Mouse (Mus musculus) left cerebral cortex, adult 2 months (tissue): ENCODE results near the gene Olfr111. TPM values are rescaled to one million over a fixed set of nuclear protein-coding genes. Genes with fewer than 3 reads are reported as not detected.
"Not testable (repeated sequence)": the region's sequence is repeated elsewhere in the genome, so short reads cannot be mapped to it uniquely, and the experiment has no call there.

ENCODE experiments used
- DNase-seq, 2 experiments: peaks; one replicate each; pipeline ENCODE4 v3.0.0; 2021 to 2022; ENCODE audit warnings: low spot score in 2 of 2, mixed read lengths in 1 of 2; ENCODE audit errors: extremely low spot score in 1 of 2
- H3K27ac ChIP-seq: fragments of 200-600 bp; 2 replicates; pipeline ENCODE4 v1.8.1; 2022
- H3K4me3 ChIP-seq: fragments of 200-600 bp; 2 replicates; pipeline ENCODE4 v1.8.1; 2022
- CTCF ChIP-seq: fragments of 200-600 bp; IDR thresholded peaks from 2 replicates; pipeline ENCODE4 v1.8.1; 2022; ENCODE audit warnings: antibody characterized with exemption, mild to moderate bottlenecking, moderate library complexity
- intact Hi-C: fragments of 180-260 bp; cut with DNase I; formaldehyde crosslinking; loops from one replicate; pipeline ENCODE4 v1.15.1; 2025
- long read RNA-seq, 2 experiments: library from polyadenylated mRNA; stranded (forward); transcript quantifications; one replicate each; pipeline ENCODE4 v2.0.0; 2021; ENCODE audit warnings: borderline mapping rate in 2 of 2
- total RNA-seq, 2 experiments: library from RNA; stranded (reverse); gene quantifications; 2 replicates each; pipeline ENCODE4 v1.2.3; 2021

The Olfr111 gene
- total RNA-seq: not detected
- long read RNA-seq, experiment 1: 0 reads
- long read RNA-seq, experiment 2: 0 reads

DNA sequence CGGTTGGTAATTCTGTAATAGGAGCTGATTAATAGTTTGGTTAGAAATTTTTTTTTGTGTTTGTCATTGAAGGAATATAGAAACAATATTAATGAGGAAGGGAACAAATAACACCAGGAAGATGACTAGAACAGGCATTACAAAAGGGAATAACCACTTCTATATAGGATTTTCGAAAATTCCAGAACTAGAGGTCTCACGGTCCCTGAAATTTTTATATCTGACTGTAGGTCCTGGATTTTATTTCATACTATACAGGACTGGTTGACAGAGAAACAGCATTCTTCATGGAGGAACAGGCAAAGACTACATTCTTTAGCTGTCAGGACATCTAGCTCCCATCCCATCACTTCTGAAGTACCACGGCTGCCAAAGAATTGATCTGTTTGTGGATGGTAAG, at the start of gene Olfr111:
TSS of gene Olfr111 (plus strand) at position 301 of the 400 bp plus-strand sequence.
- intact Hi-C loops: no loop called here
- no peak within 1 kb of the TSS for H3K4me3 ChIP-seq
- DNase-seq: no peak
- H3K27ac ChIP-seq: no peak within 1 kb of the TSS
- TF ChIP-seq CTCF: no peak

DNA sequence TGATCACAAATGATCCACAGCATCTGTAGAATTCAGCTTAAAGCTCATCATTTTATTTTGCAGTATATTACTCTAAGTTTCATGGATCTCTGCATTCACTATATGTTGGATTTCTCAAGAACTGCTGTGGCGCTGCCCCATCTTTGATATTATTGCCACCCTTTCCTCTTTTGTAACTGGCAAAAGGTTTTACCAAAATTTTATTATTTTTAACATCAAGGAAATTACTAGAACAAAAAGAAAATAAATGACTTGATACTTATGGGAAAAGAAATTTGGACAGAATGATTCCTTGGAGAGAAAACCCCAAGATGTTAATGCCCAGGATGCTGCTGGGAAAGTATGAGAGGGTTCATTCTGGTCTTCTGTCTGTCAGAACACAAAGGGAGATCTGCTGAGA, 49.2 kb upstream of the Olfr111 start, which contains the start of gene Olfr109:
TSS of gene Olfr109 (plus strand) at position 301 of the 400 bp plus-strand sequence.
- Histone ChIP-seq H3K27ac (no peak within 1 kb of the TSS), H3K4me3 (no peak within 1 kb of the TSS)
- DNase-seq: no peak
- no peak for TF ChIP-seq CTCF
- intact Hi-C loops: no loop called here

DNA sequence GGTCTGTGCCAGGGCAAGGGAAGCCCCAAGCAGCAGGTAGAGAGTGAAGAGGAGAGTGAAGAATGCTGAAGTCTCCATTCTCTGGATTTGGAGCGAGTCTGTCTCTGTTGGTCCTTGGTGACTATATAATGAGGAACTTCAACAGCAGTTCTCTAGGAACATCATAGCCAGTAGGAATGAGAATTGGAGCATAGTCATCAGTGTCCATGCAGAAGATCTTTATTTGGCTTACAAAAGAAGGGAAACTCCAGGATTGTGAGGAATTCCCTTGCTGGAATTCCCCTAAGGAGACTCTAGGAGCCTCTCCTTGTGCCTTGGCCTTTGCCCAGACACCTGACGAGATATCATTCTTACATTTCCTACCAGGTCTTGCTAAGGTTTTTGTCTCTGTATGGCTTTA, 24.4 kb upstream of the Olfr111 start, which contains the start of gene H2-M2:
TSS of gene H2-M2 (minus strand) at position 101 of the 400 bp plus-strand sequence.
- TF ChIP-seq CTCF: no peak
- intact Hi-C loops: no loop called here
- DNase-seq: no peak
- Histone ChIP-seq H3K4me3 (no peak within 1 kb of the TSS), H3K27ac (no peak within 1 kb of the TSS)

DNA sequence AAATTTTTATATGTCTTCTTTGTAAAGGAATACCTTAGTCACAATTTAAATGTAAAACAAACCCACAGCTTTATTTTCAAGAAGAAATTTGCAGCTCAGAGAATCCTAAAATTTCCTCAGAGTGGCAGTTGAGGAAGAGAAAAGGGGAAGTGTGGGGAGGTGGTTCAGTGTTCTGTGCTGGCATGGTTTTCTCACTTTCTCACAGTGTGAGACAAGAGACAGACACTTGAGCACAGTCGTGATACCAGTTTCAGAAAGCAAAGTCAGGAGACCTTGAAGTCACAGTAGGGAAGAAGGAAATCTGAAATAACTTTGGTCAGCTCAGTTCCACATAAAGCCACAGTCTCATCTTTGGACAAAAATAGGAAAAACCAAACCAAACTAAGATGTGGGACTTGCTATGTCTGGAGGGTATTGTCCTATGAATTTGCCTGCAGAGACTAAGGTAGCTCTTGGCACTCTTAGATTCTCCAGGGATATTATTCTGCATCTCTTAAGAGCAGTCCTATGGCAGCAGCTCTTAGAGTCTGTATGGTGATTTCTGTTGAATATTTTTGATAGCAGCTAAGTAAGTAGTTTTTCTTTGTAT, 15.8 kb upstream of the Olfr111 start, which contains the start of gene Olfr110:
TSS of gene Olfr110 (plus strand) at position 539 of the 589 bp plus-strand sequence.
- Histone ChIP-seq H3K27ac (no peak within 1 kb of the TSS), H3K4me3 (no peak within 1 kb of the TSS)
- DNase-seq: no peak
- no peak for TF ChIP-seq CTCF
- intact Hi-C loops: no loop called here

DNA sequence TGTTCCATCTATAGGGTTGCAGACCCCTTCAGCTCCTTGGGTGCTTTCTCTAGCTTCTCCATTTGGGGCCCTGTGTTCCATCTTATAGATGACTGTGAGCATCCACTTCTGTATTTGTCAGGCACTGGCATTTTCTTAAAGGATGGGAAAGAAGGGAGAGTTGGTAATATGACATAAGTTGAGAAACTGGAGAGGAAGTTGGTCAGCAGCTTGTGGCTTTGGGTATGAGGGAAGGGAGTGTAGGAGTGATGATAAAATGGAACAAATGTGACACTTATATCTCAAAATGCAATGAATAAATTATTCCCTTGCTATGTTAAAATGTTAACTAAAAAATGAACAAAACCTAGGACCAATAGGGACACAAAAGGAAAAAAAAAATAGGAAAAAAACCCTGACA, 16.8 kb downstream of the Olfr111 start:
- H3K27ac ChIP-seq, intact Hi-C loops, DNase-seq, H3K4me3 ChIP-seq: not testable (repeated sequence)

DNA sequence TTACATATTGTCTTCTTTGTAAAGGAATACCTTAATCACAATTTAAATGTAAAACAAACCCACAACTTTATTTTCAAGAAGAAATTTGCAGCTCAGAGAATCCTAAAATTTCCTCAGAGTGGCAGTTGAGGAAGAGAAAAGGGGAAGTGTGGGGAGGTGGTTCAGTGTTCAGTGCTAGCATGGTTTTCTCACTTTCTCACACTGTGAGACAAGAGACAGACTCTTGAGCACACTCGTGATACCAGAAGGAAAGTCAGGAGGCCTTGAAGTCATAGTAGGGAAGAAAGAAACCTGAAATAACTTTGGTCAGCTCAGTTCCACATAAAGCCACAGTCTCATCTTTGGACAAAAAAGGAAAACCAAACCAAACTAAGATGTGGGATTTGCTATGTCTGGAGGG, 17.6 kb downstream of the Olfr111 start:
- H3K4me3 ChIP-seq, intact Hi-C loops, DNase-seq, H3K27ac ChIP-seq: not testable (repeated sequence)

DNA sequence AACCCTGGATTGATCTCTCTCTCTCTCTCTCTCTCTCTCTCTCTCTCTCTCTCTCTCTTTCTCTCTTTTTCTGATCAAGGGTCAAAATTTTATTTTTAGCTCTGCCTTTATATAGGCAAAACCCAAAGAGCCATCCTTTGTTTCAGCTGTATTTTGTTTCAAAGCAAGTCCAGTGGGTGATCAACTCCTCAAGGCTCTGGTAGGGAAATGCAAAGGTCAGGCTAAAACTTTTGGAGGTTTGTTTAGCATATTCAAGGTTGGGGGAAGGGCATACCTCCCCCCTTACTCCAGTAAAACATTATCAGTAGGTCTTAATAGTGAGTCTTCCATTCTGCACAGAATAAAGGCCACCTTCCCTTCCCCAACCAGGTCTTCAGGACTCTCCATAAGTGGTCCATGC, 27.3 kb downstream of the Olfr111 start:
- H3K27ac ChIP-seq: no peak overlapping the region
- H3K4me3 ChIP-seq: no peak overlapping the region
- DNase-seq: no peak
- TF ChIP-seq CTCF: no peak
- intact Hi-C loops: no loop called here

DNA sequence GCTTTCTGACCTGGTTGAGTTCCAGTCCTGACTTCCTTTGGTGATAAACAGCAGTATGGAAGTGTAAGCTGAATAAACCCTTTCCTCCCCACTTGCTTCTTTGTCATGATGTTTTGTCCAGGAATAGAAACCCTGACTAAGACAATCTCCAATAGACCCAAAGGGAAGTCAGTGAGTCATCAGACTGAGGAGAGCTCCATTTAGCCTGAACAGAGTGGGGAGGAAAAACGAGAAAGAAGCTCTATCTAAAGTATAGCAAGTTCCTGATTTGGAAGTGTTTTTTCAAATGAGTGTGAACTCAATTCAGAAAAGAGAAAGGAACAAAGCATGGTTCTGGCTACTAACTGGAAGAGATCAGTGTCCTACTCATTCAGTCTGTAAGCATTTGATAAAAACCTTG, 30.6 kb downstream of the Olfr111 start:
- H3K4me3 ChIP-seq: not testable (repeated sequence)

DNA sequence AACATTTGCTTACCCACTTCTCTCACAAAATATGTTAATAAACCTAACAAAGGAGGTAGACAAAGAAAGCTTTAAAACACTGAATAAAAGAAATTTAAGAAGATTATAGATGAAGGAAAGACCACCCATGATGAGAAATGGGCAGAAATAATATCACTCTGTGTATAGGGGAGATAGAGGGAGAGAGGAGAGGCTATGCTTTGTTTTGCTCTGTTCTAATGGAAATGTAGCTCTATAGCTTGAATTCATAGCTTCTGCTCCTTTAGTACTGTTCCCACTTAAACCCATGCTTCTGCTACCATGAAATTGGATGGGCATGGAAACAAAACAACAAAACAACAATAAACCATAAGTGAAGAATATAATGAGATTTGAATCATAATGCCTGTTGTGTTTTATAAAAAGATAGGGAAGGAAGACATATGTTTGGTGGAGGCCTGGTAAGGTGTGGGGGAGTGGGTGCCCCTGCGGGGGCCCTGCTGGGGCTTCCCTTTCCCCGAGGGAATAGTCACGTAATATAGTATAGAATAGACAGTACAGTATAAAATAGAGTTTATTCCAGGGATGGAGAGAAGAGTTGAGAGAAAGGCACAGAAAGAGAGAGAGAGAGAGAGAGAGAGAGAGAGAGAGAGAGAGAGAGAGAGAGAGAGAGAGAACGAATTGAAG, 33.8 kb downstream of the Olfr111 start:
- Histone ChIP-seq H3K4me3 (no peak overlapping the region), H3K27ac (no peak overlapping the region)
- DNase-seq: no peak
- no peak for TF ChIP-seq CTCF
- intact Hi-C loops: no loop called here

More for the DNA sequence above, 30.6 kb downstream of the Olfr111 start:
- intact Hi-C loops, H3K27ac ChIP-seq, DNase-seq: not testable (repeated sequence)

DNA sequence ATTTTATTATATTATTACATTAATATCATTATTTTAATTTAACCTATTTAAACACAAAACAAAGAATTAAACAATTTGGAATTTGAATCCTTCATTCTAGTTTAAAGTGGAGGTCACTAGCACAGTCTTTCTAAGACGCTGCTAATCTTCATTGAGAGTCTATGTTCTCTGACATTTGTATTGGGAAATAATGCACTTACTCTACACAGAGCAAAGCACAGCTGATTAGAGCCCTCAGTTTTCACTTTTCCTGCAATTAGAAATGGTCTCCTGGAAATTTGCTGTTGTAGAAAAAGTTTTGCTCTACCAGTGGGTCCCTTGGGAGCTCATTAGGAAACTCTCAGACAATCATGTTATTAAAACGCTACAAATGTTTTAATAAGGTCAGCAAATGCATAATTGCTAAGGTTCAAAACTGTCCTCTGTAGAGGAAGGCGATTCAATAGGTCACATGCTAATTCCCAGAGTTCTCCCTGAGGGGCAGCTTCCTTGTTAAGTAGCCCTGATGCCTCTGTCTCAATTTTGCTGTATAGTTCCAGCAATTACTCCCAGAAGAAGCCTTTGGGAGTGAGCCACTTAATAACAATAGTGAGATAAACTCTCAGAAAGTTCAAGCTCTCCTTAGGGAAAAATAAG, 36.1 kb downstream of the Olfr111 start:
- Histone ChIP-seq H3K4me3 (no peak overlapping the region), H3K27ac (no peak overlapping the region)
- no peak for DNase-seq
- intact Hi-C loops: no loop called here
- no peak for TF ChIP-seq CTCF

DNA sequence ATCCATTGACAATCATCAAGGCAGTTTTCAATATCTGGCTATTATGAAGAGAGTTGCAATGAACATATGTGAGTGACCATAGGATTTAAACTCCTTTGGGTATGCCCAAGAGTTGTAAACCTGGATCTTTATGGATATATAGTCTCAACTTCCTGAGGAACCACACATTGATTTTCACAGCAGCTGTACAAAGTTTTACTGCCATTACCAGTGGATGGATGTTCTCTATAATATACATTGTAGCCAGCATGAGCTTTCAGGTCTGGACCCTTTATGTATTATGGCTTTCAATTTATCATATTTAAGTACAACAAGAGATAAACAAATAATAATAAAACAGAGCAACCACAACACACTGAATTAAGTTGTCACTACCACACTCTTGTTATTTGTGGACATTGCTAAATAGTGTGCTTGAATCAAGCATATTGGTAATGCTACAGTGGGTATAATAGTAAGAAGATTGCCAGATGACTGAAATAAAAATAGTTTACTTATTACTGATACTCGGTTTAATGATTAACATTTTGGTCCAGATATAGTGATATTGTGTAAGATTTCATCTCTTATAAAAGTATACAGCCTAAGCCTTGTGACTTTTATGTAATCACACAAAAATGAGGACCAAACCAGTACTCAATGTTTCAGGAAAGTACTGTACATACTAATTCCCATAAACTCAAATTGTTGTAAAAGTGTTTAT, 51.2 kb downstream of the Olfr111 start:
- Histone ChIP-seq H3K4me3 (no peak overlapping the region), H3K27ac (no peak overlapping the region)
- no peak for DNase-seq
- intact Hi-C loops: loop anchor here (1.0 kb wide), 1 partner anchor 8 kb away; no protein-coding TSS in a partner anchor
- TF ChIP-seq CTCF: no peak

DNA sequence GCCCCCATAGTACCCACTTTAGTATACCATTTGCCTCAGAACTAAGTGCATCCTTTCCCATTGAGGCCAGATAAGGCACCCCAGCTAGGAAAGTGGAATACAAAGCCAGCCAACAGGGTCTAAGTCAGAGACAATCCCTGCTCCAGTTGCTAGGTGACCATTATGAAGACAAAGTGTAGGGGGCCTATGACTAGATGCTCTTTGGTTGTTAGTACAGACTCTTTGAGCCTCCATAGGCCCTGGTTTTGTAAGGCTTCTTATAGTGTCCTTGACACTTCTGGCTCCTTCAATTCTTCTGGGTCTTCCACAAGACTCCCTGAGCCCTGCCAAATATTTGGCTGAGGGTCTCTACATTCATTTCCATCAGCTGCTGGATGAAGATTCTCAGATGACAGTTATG, 61.5 kb downstream of the Olfr111 start, which contains the start of gene Olfr112:
TSS of gene Olfr112 (minus strand) at position 101 of the 400 bp plus-strand sequence.
- Histone ChIP-seq H3K27ac (no peak within 1 kb of the TSS), H3K4me3 (no peak within 1 kb of the TSS)
- intact Hi-C loops: no loop called here
- DNase-seq: no peak
- no peak for TF ChIP-seq CTCF
